Mouse (Mus musculus): Measurements from ENCODE around the gene Pax2. TPM values are rescaled to one million over a fixed set of nuclear protein-coding genes. Genes with fewer than 3 reads are reported as not detected.

Pax2 gene
- not detected for polyA plus RNA-seq (2017; shearing (Covaris generic))

GRCm38 (mm10) chr19:44755693-44756420 is at the start of gene Pax2:
Gene Pax2 (plus strand): TSS chr19:44756045.

Other genes starting within 250 kb of the Pax2 start
- 5.9 TPM for gene Sec31b, start 210.2 kb upstream of the Pax2 start, polyA plus RNA-seq (2017; shearing (Covaris generic))
- 10.7 TPM for gene Gm20538, start 203.2 kb upstream of the Pax2 start, polyA plus RNA-seq (2017; shearing (Covaris generic))
- 337 TPM for gene Ndufb8, start 200.6 kb upstream of the Pax2 start, polyA plus RNA-seq (2017; shearing (Covaris generic))
- gene Hif1an, start 193.2 kb upstream of the Pax2 start, polyA plus RNA-seq (2017; shearing (Covaris generic)), result 47.0 TPM
- 53.2 TPM for gene Slf2, start 175.1 kb downstream of the Pax2 start, polyA plus RNA-seq (2017; shearing (Covaris generic))
- not detected for gene Sema4g, start 233.1 kb downstream of the Pax2 start, polyA plus RNA-seq (2017; shearing (Covaris generic))
- gene Twnk, start 249.6 kb downstream of the Pax2 start, polyA plus RNA-seq (2017; shearing (Covaris generic)), result 17.4 TPM